Mouse (Mus musculus) testis, adult 2 months (tissue): ENCODE measurements around the gene Hdac7. TPM values are rescaled to one million over a fixed set of nuclear protein-coding genes. Genes with fewer than 3 reads are reported as not detected.

Source experiments
- H3K27ac ChIP-seq: fragments of 200-500 bp; 2 replicates; pipeline ENCODE4 v1.5.1; 2012; ENCODE audit warnings: low read depth, low read length; ENCODE audit not compliant: control insufficient read depth, insufficient read depth
- H3K27me3 ChIP-seq: fragments of 200-500 bp; 2 replicates; pipeline ENCODE4 v1.6.1; 2012; ENCODE audit warnings: mild to moderate bottlenecking, low read length, moderate library complexity; ENCODE audit not compliant: control insufficient read depth, insufficient read depth
- H3K36me3 ChIP-seq: fragments of 200-500 bp; 2 replicates; pipeline ENCODE4 v1.6.1; 2012; ENCODE audit warnings: mild to moderate bottlenecking, low read length; ENCODE audit not compliant: control insufficient read depth, insufficient read depth
- H3K4me1 ChIP-seq: fragments of 200-500 bp; 2 replicates; pipeline ENCODE4 v1.6.1; 2012; ENCODE audit warnings: low read length; ENCODE audit not compliant: control insufficient read depth, insufficient read depth
- H3K4me3 ChIP-seq: fragments of 200-500 bp; 2 replicates; pipeline ENCODE4 v1.5.1; 2012; ENCODE audit warnings: low read depth, mild to moderate bottlenecking, low read length, moderate library complexity, mixed read lengths; ENCODE audit not compliant: control insufficient read depth
- CTCF ChIP-seq: fragments of 200-500 bp; IDR thresholded peaks from 2 replicates; pipeline ENCODE4 v1.5.1; 2012; ENCODE audit warnings: low read depth, mild to moderate bottlenecking, inconsistent platforms, low read length, moderate library complexity; ENCODE audit not compliant: control insufficient read depth, insufficient read depth, insufficient replicate concordance
- POLR2A ChIP-seq: fragments of 200-500 bp; IDR thresholded peaks from 2 replicates; pipeline ENCODE4 v1.6.1; 2012; ENCODE audit warnings: low read depth, mild to moderate bottlenecking, inconsistent platforms, low read length, moderate library complexity; ENCODE audit not compliant: control insufficient read depth
- polyA plus RNA-seq: library from polyadenylated mRNA; depleted of rRNA; stranded (reverse); fragments of >200 nt; gene quantifications from 2 replicates; pipeline ENCODE4 v1.2.3, GENCODE M21; 2012

Gene Hdac7
- polyA plus RNA-seq, 1 experiment: 6.1 TPM

DNA sequence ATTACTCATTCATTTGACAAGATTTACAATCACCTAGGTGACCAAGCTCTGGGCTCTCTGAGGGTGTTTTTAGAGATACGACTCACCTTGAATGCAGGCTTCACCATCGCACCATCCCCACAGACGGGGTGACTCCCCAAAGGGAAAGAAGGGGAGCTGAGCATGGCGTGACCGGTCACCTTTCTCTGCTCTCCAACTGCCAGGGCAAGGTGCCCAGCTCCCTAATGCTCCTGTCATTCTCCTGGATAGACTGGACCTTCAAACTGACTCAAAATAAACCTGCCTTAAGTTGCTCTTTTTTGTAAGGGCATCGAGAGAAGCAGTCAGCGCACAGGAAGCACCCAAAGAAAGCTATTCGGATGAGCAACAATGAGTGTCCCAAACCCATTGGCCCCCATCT is 74.0 kb downstream of the Hdac7 start:
- Histone ChIP-seq H3K27ac (no peak overlapping the region), H3K27me3 (no peaks in the 10 kb centered on the region), H3K4me1 (peaks cover 3% of the 10 kb centered on the region)

DNA sequence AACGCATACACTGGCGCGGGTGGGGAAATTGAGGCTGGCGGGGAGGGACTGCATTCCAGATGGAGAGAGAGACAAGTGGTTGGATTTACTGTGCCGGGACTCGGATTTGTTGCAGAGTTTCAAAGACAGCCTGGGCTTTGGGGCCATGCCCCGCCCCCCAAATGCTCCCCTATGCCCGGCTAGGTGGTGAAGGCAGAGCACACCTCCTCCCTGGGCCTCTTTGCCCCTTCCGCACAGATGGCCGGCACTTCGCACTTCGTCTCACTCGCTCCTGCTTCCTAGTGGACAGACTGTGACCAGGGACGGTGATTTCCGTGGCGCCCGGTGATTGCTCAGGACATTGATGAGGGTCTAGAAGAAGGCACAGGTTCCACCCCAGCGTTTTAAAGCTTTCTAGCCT is 76.1 kb downstream of the Hdac7 start:
- Histone ChIP-seq H3K36me3 (no peaks in the 10 kb centered on the region), H3K27ac (peak overlapping the region; percentile 5; the same call in 1 of the 2 replicates), H3K4me3 (peak overlapping the region; percentile 50), H3K27me3 (no peaks in the 10 kb centered on the region), H3K4me1 (peaks cover 6% of the 10 kb centered on the region)
- TF ChIP-seq CTCF: no peak
- no peak; the same call in 1 of the 2 replicates for TF ChIP-seq POLR2A

More for the DNA sequence above, 74.0 kb downstream of the Hdac7 start:
- TF ChIP-seq POLR2A (no peak), CTCF (no peak)
- H3K4me3 ChIP-seq: no peak overlapping the region
- no peaks in the 10 kb centered on the region for H3K36me3 ChIP-seq

DNA sequence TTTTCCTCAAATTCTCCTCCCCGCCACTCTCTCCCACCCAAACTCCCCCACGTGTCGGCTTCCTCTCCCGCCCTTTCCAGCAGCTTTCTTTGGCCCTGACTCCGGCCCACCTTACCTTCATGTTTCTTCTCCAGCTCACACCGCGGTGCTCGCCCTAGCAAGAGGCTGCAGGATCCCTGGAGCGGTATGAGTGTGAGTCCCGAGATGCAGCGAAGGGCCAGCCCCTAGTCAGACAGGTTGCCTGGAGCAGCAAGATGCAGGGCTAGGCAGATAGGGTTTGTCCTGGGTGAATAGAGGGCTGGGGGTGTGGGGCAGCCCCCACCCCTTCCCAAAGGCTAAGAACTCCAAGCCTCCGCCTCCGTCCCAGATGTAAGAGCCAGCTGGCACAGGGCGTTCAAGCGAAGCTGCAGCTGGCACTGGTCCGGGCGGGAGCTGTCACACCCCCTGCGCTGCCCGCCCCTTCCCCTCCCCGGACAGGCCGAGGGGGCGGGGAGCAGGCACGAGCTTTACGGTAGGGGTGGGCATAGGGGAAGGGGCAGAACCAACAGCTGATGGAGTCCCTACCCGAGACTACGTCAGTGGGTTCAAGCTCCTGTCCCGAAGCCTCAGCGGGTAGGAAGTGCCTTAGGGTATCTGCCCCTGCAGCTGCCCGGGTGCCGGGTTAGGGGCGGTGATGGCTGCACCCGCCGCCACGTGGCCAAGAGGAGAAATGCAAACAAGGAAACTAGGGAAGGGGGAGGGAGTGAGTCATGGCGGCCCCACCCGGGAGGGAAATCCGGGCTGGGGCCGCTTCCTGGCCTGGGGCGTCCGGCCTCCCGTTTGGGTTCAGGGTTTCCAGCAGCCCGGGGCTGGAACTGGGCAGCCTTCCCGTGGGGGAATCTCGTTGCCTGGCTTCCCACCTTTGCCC is 76.8 kb downstream of the Hdac7 start, which contains the start of gene Rapgef3:
Gene Rapgef3, minus strand, starts transcription at position 693 of the 907 bp plus-strand sequence.
- Histone ChIP-seq H3K27me3 (no peaks in the 10 kb centered on the region), H3K4me3 (peak within 1 kb of the TSS; percentile 50), H3K4me1 (peaks cover 9% of the 10 kb centered on the region), H3K27ac (peak within 1 kb of the TSS; percentile 88), H3K36me3 (no peaks in the 10 kb centered on the region)
- TF ChIP-seq POLR2A: no peak
- peak; percentile 28; the same call in 1 of the 2 replicates for TF ChIP-seq CTCF

DNA sequence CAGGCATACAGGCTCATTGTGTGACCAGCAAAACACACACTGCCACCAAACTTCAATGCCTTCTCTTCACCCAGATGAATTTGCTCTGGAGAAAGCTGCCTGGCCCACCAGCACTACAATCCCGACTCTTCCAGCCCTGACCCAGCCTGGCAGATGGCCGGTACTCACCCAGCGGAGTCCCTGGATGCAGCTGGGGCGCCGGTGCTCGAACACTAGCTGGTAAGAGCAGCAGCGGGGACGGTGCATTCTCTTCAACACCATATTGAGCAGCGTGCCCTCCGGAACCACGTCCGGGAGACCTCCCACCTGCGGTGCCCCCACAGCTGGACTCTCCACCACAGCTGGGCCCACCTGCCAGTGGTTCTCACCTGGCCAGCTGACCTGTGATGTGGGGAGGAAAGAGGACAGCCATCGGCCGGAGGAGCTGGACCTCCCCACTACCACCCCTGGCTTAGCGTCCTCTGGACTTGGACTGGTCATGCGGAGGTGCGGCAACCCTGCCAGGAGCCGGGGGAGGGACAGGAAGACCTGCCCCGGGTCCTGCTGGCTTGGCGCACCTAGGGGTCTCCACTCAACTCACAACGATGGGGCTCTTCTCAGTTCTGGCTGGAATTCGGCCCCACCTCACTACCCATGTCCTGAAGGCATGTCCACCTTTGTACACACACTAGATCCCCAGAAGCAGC is 77.6 kb downstream of the Hdac7 start:
- Histone ChIP-seq H3K36me3 (no peaks in the 10 kb centered on the region), H3K4me1 (peaks cover 10% of the 10 kb centered on the region), H3K27me3 (no peaks in the 10 kb centered on the region), H3K4me3 (peak overlapping the region; percentile 50), H3K27ac (peak overlapping the region; percentile 88)
- TF ChIP-seq CTCF: no peak
- TF ChIP-seq POLR2A: no peak

DNA sequence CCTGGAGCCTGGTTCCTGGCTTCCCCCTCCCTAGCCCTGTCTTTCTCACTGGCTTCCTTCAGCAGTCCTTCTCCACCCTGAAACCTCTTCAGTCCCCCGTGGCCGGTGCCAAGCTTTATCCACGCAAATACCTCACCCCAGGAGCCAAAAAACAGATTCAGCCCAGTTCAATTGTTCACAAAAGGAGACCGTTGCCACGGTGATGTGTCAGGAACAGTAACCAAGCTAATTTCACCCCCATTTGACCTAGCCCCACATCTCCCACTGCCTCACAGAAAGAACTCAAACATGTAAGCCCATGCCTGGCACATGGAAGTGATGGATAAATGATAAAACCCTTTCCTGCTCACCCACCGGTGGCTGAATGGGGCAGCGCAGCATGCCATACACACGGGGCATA is 78.1 kb downstream of the Hdac7 start:
- no peak for TF ChIP-seq CTCF
- no peak for TF ChIP-seq POLR2A
- no peaks in the 10 kb centered on the region for H3K27me3 ChIP-seq
- no peaks in the 10 kb centered on the region for H3K36me3 ChIP-seq
- H3K4me3 ChIP-seq: peak overlapping the region; percentile 50
- H3K27ac ChIP-seq: peak overlapping the region; percentile 88
- peaks cover 13% of the 10 kb centered on the region for H3K4me1 ChIP-seq

DNA sequence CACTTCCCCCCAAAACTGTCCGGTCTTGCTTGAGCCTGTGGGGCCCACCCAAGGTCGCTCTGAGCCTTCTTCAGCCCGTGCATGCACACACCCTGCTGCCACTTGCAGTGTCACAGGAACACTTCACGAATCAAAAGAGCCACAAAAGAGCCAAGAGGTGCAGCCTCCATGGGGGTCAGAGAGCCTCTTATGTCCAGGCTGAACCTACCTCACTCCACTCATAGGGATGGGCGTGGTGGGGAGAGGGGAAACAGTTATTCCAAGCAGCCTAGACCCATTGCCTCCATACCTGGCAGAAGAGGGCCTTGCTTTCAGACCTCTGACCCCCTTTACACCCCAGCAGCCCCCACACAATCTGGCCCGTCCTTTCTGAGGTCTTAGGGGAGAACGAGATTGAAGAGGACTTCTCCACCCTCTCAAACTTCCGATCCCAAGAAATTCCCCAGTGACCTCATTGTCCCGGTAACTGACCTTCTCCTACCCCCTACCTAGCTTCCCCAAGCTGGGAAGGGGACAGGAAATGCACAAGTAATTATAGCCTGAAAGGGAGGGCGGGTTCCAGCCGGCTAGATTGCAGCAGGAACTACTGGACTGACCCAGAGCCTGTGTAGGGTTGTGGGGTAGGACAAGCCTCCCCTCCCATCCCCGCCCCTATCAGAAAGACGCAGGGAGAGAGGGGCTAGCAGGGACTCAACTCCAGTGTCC is 79.1 kb downstream of the Hdac7 start:
- H3K4me3 ChIP-seq: no peak overlapping the region; the same call in 1 of the 2 replicates
- TF ChIP-seq CTCF: no peak
- no peak for TF ChIP-seq POLR2A
- no peak overlapping the region for H3K27ac ChIP-seq
- no peaks in the 10 kb centered on the region for H3K36me3 ChIP-seq
- no peaks in the 10 kb centered on the region for H3K27me3 ChIP-seq
- H3K4me1 ChIP-seq: peaks cover 13% of the 10 kb centered on the region

DNA sequence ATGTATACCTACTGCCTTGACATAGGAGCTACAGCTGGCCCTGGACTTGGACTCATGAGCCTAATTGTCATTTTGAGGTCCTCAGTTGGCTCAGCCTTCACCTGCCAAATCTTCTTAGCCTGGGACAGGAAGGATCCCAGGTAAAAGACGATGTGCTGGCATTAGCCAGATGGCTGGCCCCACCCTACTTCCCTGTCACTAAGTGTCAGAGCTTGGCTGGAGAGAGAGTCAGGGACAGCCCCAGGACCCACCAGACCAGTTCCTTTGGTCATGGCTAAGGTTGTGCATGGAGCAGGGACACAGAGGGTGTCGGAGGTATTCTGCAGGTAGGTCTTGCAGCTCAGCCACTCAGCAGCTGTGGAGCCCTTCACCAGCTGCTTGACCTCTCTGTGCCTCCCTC is 79.8 kb downstream of the Hdac7 start:
- Histone ChIP-seq H3K27ac (no peak overlapping the region), H3K36me3 (no peaks in the 10 kb centered on the region), H3K4me1 (peaks cover 13% of the 10 kb centered on the region), H3K27me3 (no peaks in the 10 kb centered on the region), H3K4me3 (no peak overlapping the region)
- no peak for TF ChIP-seq CTCF
- TF ChIP-seq POLR2A: no peak
